Mouse (Mus musculus) neural tube, embryonic 14.5 days (tissue): ENCODE data around the gene Gm6583. TPM values are rescaled to one million over a fixed set of nuclear protein-coding genes. Genes with fewer than 3 reads are reported as not detected.

Experiments
- ATAC-seq: fragments of 200-750 bp; cut with Nextera tagmentation; 2 replicates; pipeline ENCODE4 v1.8.0; 2017; ENCODE audit warnings: low read depth, mild to moderate bottlenecking, moderate TSS enrichment, moderate library complexity
- H3K27ac ChIP-seq: fragments of 300-500 bp; sonication (generic); 2 replicates; pipeline ENCODE4 v1.5.1; 2014; ENCODE audit warnings: low read depth, mild to moderate bottlenecking, control low read depth, low read length, moderate library complexity, mixed read lengths
- H3K27me3 ChIP-seq: fragments of 300-500 bp; sonication (generic); 2 replicates; pipeline ENCODE4 v1.6.1; 2014; ENCODE audit warnings: low read length; ENCODE audit not compliant: control insufficient read depth, insufficient read depth
- H3K36me3 ChIP-seq: fragments of 300-500 bp; sonication (generic); 2 replicates; pipeline ENCODE4 v1.6.1; 2014; ENCODE audit warnings: low read length, mixed read lengths; ENCODE audit not compliant: control insufficient read depth, insufficient read depth
- H3K4me1 ChIP-seq: fragments of 300-500 bp; sonication (generic); 2 replicates; pipeline ENCODE4 v1.6.1; 2014; ENCODE audit warnings: low read length; ENCODE audit not compliant: control insufficient read depth, insufficient read depth
- H3K4me2 ChIP-seq: fragments of 300-500 bp; sonication (generic); 2 replicates; pipeline ENCODE4 v1.6.1; 2014; ENCODE audit warnings: mild to moderate bottlenecking, low read depth, low read length, control low read depth
- H3K4me3 ChIP-seq: fragments of 300-500 bp; sonication (generic); 2 replicates; pipeline ENCODE4 v1.5.1; 2014; ENCODE audit warnings: low read depth, low read length, control low read depth, mixed read lengths
- H3K9ac ChIP-seq: fragments of 300-500 bp; sonication (generic); replicated peaks from 2 replicates; pipeline ENCODE4 v1.6.1; 2014; ENCODE audit warnings: low read depth, mild to moderate bottlenecking, control low read depth, low read length, mixed read lengths
- H3K9me3 ChIP-seq: fragments of 300-500 bp; sonication (generic); 2 replicates; pipeline ENCODE4 v1.6.1; 2016; ENCODE audit warnings: low read length; ENCODE audit not compliant: control insufficient read depth
- WGBS: fragments of 180-500 bp; shearing (Covaris S2); extraction: QIAGEN DNeasy Blood & Tissue Kit; methylation state at CpG from one replicate; pipeline ENCODE4 v1.1.7; 2014; 5-methylcytosine and 5-hydroxymethylcytosine counted together
- polyA plus RNA-seq: library from polyadenylated mRNA; unstranded; fragments of >200 nt; fragmentation: Nextera tagmentation; extraction: Ambion mirVana; gene quantifications from 2 replicates; pipeline ENCODE4 v1.2.1, GENCODE M21; 2014

Gm6583 gene
- polyA plus RNA-seq, 1 experiment from 2014 or later: 0.44 TPM

- Histone ChIP-seq H3K4me3 (no peak overlapping the region), H3K4me2 (no peak overlapping the region), H3K4me1 (no peaks in the 10 kb centered on the region), H3K27me3 (no peaks in the 10 kb centered on the region), H3K36me3 (peaks cover 23% of the 10 kb centered on the region), H3K9ac (no peak overlapping the region), H3K27ac (no peak overlapping the region), H3K9me3 (no peaks in the 10 kb centered on the region)
- ATAC-seq: no peak
- WGBS: 94% methylated on average over 4 of the region's 4 CpGs
These were observed 3.7 kb upstream of the Gm6583 start for GRCm38 (mm10) chr5:112359520-112359919.

GRCm38 (mm10) chr5:112356322-112356721 lies 489 bp upstream of the Gm6583 start:
- no peak overlapping the region for H3K4me3 ChIP-seq
- WGBS: 90% methylated on average over 9 of the region's 9 CpGs
- ATAC-seq: no peak
- peaks cover 14% of the 10 kb centered on the region for H3K36me3 ChIP-seq
- H3K27me3 ChIP-seq: no peaks in the 10 kb centered on the region
- H3K9me3 ChIP-seq: no peaks in the 10 kb centered on the region
- H3K9ac ChIP-seq: no peak overlapping the region
- no peaks in the 10 kb centered on the region for H3K4me1 ChIP-seq
- H3K4me2 ChIP-seq: no peak overlapping the region
- no peak overlapping the region for H3K27ac ChIP-seq

DNA sequence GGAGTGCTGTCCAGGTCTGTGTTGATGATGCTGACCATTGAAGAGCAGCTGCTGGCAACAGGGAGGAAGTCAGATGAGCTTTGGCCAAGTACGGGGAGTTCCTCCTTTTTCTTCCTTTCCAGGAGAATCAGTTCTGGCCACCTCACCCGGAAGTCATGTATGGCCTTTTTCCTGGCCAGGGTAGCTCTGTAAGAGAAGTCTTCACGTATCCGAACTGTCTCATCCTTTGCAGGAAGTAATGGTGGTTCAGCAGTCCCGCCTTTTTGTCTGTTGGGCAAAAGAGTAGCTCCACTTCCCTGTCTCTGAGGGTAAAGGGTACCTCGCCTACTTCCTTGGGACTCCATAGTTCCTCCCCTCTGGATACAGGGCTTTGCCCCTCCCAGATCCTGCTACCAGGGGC lies 340 bp downstream of the Gm6583 start:
- Histone ChIP-seq H3K9ac (no peak overlapping the region), H3K4me2 (no peak overlapping the region), H3K27ac (no peak overlapping the region), H3K27me3 (no peaks in the 10 kb centered on the region), H3K9me3 (no peaks in the 10 kb centered on the region), H3K4me1 (no peaks in the 10 kb centered on the region), H3K36me3 (peaks cover 21% of the 10 kb centered on the region), H3K4me3 (no peak overlapping the region)
- 93% methylated on average over 6 of the region's 6 CpGs for WGBS
- ATAC-seq: no peak

GRCm38 (mm10) chr5:112349169-112349568 lies 6.7 kb downstream of the Gm6583 start:
- 80% methylated on average over 8 of the region's 8 CpGs for WGBS

GRCm38 (mm10) chr5:112346211-112346965 lies 9.4 kb downstream of the Gm6583 start:
- Histone ChIP-seq H3K27me3 (no peaks in the 10 kb centered on the region), H3K9ac (no peak overlapping the region), H3K9me3 (no peaks in the 10 kb centered on the region), H3K4me3 (no peak overlapping the region), H3K4me1 (peaks cover 20% of the 10 kb centered on the region), H3K36me3 (peaks cover 19% of the 10 kb centered on the region), H3K27ac (no peak overlapping the region), H3K4me2 (no peak overlapping the region)
- ATAC-seq: no peak
- 81% methylated on average over 16 of the region's 16 CpGs for WGBS

More at GRCm38 (mm10) chr5:112349169-112349568, 6.7 kb downstream of the Gm6583 start:
- peaks cover 19% of the 10 kb centered on the region for H3K36me3 ChIP-seq
- no peaks in the 10 kb centered on the region for H3K9me3 ChIP-seq
- H3K27ac ChIP-seq: no peak overlapping the region
- H3K4me1 ChIP-seq: 0 out of 2 replicates have a peak, but pooled peaks cover 8% of the 10 kb centered on the region
- H3K27me3 ChIP-seq: no peaks in the 10 kb centered on the region
- no peak for ATAC-seq
- H3K4me2 ChIP-seq: no peak overlapping the region
- H3K9ac ChIP-seq: no peak overlapping the region
- no peak overlapping the region for H3K4me3 ChIP-seq

- WGBS: 74% methylated on average over 6 of the region's 6 CpGs
- no peak overlapping the region for H3K4me3 ChIP-seq
These were observed 11.5 kb downstream of the Gm6583 start for GRCm38 (mm10) chr5:112344092-112344960.

GRCm38 (mm10) chr5:112343205-112343595 lies 12.6 kb downstream of the Gm6583 start:
- Histone ChIP-seq H3K27me3 (no peaks in the 10 kb centered on the region), H3K9ac (peak overlapping the region; percentile 85), H3K36me3 (peaks cover 13% of the 10 kb centered on the region), H3K4me3 (peak overlapping the region; percentile 64), H3K9me3 (no peaks in the 10 kb centered on the region), H3K27ac (peak overlapping the region; percentile 24), H3K4me1 (peaks cover 20% of the 10 kb centered on the region), H3K4me2 (peak overlapping the region; percentile 81)
- peak; percentile 64 for ATAC-seq
- under 1% methylated on average over 24 of the region's 24 CpGs for WGBS

More at GRCm38 (mm10) chr5:112344092-112344960, 11.5 kb downstream of the Gm6583 start:
- Histone ChIP-seq H3K9me3 (no peaks in the 10 kb centered on the region), H3K9ac (no peak overlapping the region), H3K27me3 (no peaks in the 10 kb centered on the region), H3K4me1 (peaks cover 20% of the 10 kb centered on the region), H3K27ac (no peak overlapping the region), H3K36me3 (peaks cover 6% of the 10 kb centered on the region), H3K4me2 (no peak overlapping the region)
- no peak for ATAC-seq

GRCm38 (mm10) chr5:112342463-112343204 lies 13.2 kb downstream of the Gm6583 start, which contains the start of the genes Srrd and Hps4:
Gene Srrd, minus strand, starts transcription at chr5:112343040.
Gene Hps4, plus strand, starts transcription at chr5:112343083.
- H3K27me3 ChIP-seq: no peaks in the 10 kb centered on the region
- H3K4me3 ChIP-seq: peak within 1 kb of the TSS; percentile 64
- H3K9me3 ChIP-seq: no peaks in the 10 kb centered on the region
- H3K4me1 ChIP-seq: peaks cover 20% of the 10 kb centered on the region
- 2% methylated on average over 58 of the region's 64 CpGs for WGBS
- peak within 1 kb of the TSS; percentile 85 for H3K9ac ChIP-seq
- peak within 1 kb of the TSS; percentile 81 for H3K4me2 ChIP-seq
- H3K27ac ChIP-seq: peak within 1 kb of the TSS; percentile 24
- peak; percentile 81 for ATAC-seq
- peaks cover 13% of the 10 kb centered on the region for H3K36me3 ChIP-seq
